Mouse (Mus musculus) regulatory T cell (primary cell): ENCODE results near the gene Cd24a.

Experiments used
- in situ Hi-C: fragments of 300-600 bp; cut with MboI, MseI; formaldehyde crosslinking; loops from one replicate; pipeline ENCODE4 v1.15.1; 2025; ENCODE audit warnings: high pct_unique_total_duplicates

Gene Cd24a

DNA sequence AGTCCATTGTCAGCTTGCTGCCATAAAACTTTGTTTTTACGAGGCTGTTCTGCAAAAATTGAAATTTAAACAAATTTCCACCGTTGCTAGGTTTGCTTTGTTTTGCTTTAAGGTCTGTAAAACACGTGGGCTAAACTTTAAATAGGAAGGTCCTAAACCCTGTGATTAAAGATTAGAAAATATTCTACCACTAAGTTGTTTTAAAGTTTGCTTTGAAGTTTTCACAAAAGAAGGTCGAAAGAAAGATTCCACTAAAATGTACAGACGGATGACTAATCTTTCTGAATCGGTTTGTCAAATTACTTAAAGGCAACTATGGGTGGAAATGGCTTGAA lies at the start of gene Cd24a:
Gene Cd24a, plus strand, starts transcription at position 288 of the 335 bp plus-strand sequence.
- in situ Hi-C loops = loop anchor here (5.0 to 10.0 kb wide), 3 partner anchors 167 to 467 kb away; no protein-coding TSS in a partner anchor

DNA sequence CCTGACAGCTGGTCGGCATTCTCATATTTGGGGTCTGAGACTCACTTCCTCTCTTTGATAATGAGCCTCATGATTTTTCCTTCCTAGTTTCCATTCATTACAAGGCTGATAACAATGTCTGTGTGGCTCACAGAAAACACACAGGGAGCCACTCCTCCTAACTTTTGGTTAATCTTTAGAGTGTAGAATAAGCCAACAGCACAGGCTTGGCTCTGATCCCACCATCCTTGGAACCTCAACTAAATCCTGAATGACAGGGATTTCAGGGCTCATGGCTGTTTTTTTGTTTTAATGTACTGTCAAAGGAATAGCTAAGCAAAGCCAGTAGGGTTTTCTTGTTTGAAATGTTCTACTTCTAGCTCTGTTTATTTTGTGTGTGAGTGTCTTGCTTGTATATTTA lies 43.7 kb upstream of the Cd24a start:
- in situ Hi-C loops = loop anchor here (5.0 kb wide), 1 partner anchor 42 kb away; no protein-coding TSS in a partner anchor

DNA sequence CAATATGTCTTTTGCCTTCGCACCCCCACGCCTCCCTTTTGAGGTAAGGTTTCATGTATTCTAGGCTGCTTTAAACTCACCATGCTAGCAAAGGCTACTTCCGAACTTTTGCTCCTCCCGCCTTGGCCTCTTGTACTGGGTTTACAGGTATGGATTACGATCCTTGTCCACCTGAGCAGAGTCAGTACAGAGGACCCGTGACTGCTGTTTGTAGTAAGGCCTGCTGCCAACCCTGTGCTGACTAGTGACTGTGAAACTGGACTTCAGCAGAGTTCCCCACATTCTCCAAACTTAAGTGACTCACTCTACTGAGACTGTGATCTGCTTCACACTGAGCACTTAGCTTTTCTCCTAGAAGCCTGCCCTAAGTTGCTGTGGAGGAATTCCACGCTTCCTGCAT lies 40.4 kb upstream of the Cd24a start:
- in situ Hi-C loops = no loop called here

DNA sequence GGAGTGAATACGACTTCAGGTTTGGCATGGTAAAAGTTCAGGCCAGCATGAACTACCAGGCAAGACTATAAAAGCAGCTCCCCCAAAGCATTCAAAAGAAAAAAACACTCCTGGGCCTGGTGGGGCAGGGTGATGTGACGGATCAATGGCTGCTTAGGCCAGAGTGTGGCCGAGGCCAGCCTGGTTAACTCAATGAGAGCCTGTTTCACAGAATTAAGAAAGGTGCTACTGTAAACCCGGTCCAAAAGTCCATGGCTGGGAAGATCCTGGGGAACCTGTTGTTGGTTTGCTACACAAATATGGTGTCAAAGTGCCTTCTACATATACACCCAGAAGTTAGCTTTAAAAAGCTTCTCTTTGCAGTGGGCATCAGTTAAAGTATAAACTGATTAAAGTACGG lies 39.3 kb upstream of the Cd24a start:
- in situ Hi-C loops = no loop called here

DNA sequence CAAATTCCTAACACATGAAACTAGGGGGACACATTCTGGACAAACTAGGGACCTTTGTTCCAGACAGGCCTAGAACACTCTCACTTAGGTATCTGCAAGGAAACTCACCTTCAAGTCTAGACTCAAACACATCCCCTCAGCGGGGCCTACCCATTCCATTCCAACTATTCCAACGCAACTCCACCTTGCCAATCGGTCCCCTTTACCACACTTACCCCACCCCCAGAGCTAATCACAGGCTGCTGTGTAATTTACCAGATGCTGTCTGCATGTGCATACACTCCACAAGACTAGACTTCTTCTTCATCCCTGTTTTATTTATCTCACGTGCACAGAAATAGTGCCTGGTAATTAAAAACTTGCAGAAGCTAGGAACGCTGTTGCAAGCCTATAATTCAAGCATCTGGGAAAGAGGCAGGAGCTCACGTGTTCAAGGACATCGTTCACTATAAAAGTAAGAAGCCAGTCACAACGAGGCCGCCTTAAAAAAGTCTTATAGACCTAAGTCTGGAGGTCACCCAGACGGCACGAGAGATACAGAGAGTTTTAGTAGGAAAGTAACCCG lies 38.3 kb upstream of the Cd24a start:
- in situ Hi-C loops = no loop called here

DNA sequence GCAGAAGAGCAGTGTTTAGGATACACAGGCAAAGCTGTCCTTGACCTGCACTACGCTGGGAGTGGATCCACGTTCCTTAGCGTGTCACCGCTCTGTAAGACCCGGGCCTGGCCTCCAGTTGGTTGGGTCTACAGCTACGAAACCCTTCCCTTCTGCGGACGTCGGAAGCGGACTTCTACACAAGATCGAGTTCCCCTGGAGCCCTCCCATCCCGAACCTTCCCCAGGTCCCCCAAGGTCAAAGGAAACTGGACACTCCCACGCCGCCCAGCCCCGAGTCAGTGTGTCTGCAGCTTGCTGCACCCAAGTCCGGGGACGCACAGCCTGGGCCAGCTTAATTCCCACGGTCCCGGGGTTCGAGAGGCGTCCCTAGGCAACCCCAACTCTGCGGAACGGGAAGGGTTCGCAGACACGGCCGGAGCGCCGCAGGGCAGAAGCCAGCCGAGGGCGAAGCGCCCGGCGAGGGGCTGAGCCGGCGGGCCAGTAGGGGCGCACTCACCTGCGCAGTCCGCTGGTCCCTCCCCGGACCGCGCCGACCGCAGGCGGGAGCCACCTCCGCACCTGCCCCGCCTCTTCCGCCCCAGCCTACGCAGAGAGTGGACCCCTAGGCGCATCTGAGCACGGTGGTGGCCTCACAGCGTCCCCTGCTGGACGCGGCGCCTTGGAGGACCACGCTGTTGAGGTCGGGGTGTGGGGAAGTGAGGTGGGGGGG lies 37.5 kb upstream of the Cd24a start, which contains the start of gene 1700021F05Rik:
Gene 1700021F05Rik, minus strand, starts transcription at position 553 of the 711 bp plus-strand sequence.
- in situ Hi-C loops = no loop called here

DNA sequence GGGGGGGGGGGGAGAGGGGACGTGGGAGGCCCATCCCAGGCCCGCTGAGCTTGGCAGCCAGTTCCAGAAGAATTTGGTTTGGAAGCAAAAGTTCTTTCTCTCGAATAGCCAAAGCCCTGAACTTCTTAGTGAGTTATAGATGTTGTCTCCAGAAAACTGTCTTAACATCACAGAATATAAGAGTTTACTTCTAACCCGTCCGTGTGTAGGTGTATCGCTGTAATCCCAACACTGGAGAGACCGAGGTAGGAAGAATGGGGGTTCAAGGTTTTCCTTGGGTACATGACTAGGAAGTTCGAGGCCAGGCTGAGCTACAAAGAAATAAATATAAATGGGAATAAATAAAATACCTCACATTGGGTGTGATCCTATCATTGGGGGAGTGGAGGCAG lies 36.9 kb upstream of the Cd24a start:
- in situ Hi-C loops = no loop called here

DNA sequence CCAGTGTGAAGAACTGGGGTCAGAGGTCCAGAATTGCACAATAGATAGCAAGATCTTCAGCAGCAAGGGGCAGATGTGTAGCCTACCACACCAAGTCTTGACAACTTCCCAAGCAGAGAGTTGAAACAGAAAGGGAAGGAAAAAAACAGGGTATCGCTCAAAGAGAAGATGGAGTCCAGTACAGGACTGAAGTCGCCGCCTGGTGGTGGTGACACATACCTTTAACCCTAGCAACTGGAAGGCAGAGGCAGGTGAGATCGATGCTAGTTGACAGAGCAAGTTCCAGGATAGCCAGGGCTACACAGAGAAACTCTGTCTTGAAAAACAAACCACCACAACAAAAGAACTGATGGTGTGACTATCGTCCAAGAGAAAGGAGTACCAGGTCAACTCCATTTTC lies 28.7 kb upstream of the Cd24a start:
- in situ Hi-C loops = no loop called here

DNA sequence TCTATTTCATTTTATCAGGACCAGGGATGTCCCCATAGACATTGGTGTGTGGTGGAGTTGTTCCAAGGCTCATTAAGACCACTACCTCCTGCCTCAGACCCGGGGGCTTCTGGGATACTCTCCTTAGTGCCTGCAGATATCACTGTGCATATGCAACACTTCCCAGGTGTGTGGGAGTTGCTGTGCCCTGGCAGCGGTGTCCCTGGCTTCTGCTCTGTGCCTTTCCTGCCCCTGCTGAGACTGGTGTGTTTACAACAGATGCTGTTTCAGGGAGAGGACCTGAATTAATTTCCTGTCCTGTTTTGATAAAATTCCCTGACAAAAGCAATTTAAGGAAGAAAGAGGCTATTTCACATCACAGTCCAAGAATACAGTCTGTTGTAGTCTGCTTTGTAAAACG lies 27.2 kb upstream of the Cd24a start:
- in situ Hi-C loops = loop anchor here (10.0 kb wide), 1 partner anchor 514 kb away; no protein-coding TSS in a partner anchor

DNA sequence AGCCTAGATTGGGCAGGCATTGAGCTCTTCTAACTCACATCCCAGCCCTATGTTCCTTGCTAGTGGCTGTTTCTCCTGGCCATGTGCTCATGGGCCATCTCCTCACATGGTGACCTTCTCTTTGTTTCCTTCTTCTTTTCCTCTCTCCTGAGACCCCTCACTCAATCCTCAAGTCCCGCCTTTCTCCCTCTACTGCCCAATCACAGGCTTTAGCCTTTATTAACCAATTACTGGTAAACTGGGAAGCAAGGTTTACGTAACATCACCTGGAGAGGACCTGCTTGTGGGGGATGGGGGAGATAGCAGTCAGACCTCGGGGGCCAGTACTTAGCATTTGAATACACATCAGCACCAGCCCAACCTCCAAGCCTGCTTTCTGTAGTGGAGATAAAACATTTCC lies 26.7 kb upstream of the Cd24a start:
- in situ Hi-C loops = loop anchor here (10.0 kb wide), 1 partner anchor 513 kb away; no protein-coding TSS in a partner anchor

DNA sequence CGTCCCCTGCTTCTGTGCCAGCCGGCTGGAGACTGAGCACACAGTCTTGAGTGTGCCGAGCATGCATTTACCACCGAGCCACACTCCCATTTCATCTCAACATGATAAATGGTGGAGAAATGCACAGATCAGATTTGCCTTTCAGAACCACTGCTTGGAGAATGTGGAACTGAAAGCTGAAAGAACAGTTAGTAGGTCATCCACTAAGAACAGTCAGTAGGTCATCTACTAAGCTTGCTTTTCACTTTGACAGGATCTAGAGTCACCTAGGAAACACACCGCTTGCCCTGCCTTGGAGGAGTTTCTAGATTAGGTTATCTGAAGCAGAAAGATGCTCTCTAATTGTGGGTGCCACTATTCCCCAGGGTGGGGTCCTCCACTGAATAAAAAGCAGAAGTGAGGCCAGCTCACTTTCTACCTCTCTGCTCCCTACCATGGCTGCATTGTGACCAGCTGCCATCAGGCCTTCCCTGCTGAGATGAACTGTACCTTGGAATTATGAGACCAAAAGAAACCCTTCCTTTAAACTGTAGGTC lies 20.4 kb upstream of the Cd24a start:
- in situ Hi-C loops = loop anchor here (10.0 kb wide), 1 partner anchor 507 kb away; no protein-coding TSS in a partner anchor

DNA sequence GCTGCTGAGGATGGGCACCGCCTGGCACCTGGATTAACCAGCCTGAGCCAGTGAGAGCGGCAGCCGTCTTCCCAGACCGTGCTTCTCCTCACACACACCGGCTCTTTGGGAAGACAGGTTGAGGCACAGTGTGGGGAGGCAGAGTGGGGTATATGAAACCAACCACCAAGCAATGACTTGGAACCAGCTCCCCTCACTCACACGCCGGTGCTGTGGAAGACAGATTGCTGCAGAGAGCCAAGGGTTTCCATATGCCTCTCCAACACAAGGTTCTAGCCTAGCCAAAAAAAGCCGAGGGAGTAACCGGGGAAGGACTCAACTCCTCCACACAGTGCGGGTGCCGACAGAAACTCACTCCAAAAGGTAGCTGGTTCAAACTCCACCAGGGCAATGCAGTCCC lies 18.8 kb upstream of the Cd24a start:
- in situ Hi-C loops = loop anchor here (10.0 kb wide), 1 partner anchor 505 kb away; no protein-coding TSS in a partner anchor

DNA sequence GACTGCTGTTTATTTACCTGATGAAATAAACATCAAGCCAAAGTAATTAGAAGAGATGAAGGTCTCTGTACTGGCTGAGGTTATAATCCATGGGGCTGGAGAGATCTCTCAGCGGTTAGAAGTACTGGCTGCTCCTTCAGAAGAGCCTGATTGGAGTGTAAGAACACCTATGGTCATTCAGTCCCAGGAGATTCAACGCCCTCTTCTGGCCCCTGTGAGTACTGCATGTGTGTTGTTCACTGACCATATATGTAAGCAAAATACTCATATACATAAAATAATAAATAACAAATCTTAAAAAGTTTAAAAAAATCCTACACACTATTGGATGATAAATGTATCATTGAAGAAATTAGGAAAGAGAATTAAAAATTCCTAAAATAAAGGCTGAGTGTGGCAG lies 17.3 kb upstream of the Cd24a start:
- in situ Hi-C loops = no loop called here

DNA sequence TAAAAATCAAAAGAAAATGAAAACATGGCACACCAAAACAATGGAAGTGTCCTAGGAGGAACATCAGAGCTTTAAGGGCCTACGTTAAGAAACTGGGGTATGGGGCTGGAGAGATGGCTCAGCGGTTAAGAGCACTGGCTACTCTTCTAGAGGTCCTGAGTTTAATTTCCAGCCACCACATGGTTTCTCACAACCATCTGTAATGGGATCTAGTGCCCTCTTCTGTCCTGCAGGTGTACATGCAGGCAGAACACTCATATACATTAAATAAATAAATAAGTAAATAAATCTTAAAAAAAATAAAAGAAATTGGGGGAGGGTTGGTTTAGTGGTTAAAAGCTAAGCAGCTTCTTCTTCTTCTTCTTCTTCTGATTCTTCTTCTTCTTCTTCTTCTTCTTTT lies 16.8 kb upstream of the Cd24a start:
- in situ Hi-C loops = no loop called here

DNA sequence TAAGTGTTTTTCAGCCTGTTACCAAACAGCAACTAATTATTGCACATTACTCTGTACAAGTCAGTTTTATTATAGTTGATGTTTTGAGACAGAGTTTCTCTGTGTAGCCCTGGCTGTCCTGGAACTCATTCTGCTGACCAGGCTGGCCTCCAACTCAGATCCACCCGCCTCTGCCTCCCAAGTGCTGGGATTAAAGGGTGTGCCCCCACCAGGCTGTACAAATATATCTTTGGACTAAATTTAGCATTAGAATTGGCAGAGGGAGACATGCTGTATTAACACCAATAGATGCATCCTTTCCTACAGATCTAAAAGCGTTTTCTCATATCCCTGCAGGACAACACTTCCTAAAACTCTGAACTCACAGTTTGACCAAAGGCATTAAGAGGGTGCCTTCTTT lies 3.7 kb upstream of the Cd24a start:
- in situ Hi-C loops = loop anchor here (10.0 kb wide), 2 partner anchors 170 to 470 kb away; no protein-coding TSS in a partner anchor

DNA sequence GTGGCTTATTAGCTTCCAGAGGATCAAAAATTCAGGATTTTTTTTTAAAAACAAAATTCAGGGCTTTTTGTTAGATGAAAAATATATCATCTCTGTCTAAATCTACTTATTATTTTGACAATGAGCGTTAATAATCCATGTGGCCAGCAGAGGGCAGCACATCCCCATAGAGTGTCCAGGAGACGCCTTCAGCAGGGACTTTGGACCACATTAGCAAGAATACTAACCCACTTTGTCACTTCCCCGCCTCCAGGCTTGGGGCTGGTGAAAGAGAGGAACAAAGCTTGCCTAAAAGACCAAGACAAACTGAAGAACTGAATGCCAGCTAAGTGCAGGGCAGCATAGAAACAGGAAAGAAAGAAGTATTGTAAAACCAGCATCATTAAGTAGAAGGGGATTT lies 3.1 kb upstream of the Cd24a start:
- in situ Hi-C loops = loop anchor here (5.0 to 10.0 kb wide), 3 partner anchors 170 to 470 kb away; no protein-coding TSS in a partner anchor

DNA sequence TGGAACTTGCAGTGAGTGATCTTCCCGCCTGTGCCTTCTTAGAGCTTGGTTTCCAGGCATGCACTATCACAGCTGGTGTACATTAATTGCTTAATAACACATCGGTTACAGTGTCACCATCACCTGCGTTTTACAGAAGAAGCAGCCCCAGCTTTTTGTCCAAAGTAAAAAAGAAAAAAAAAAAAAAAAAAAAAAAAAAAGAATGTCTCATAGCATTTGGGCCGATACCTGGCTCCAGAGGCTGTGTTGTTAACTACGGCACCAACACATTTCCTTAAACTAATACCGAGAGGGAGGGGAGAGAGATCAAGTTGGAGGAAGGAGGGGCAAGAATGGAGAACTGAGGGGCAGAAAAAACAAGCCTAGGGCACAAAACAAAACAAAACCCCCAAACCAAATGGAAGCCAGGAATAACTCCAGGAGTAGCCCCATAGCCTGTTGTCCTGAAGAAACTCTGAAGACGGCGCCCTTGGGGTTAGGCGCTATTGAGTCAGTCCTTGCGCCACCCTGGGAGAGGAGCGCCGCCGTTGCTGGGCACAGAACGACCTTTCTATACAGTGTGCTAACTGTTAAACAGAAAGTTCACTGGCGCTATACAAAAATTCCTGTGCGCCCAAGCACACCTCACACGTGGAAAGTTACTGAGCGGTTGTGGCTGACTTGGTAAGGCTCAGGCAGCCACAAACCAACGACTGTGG lies 636 bp upstream of the Cd24a start:
- in situ Hi-C loops = loop anchor here (5.0 to 10.0 kb wide), 3 partner anchors 167 to 467 kb away; no protein-coding TSS in a partner anchor

DNA sequence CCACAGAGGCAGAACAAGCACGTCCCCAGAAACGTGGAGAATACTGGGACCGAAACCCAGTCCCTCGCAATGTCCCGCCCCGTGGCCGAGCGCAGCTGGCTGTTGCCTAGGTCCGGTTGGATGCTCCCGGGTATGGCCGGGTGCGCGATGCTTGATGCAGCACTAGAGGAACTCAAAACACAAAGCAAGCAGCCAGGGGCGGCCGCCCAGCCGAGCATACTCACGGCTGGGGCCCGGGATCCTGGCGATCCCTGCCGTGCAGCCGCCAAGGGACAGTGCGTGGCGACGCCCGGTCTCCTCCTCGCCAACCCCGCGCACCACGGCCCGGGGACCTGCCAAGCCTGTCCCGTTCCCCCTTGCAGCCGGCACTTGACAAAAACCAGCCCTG lies 276 bp downstream of the Cd24a start:
- in situ Hi-C loops = loop anchor here (5.0 to 10.0 kb wide), 3 partner anchors 166 to 466 kb away; no protein-coding TSS in a partner anchor

DNA sequence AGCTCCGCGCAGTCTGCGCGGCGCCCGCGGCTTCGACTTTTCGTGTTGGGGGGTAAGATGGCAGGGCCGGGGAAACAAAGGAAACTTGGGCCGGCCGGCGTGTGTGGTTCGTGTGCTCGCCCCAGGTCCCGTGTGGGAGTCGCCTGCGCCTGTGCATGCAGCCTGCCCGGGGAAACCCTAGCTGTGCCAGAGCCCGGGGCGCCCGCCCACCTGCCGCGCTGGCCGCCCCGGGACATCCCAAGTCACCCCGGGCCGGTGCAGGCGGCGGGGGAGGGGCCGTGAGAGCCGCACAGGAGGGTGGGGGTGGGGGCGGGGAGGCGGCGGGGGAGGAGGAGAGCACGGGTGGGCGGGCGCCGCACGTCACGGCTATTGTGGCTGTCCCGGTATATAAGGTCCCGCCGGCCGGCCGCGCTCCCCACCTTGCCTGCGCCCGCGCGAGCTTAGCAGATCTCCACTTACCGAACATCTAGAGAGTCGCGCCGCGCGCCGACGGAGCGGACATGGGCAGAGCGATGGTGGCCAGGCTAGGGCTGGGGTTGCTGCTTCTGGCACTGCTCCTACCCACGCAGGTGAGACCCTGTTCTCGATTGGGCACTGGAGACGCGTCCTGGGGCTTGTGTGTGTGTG lies 783 bp downstream of the Cd24a start:
- in situ Hi-C loops = loop anchor here (5.0 to 10.0 kb wide), 3 partner anchors 166 to 466 kb away; no protein-coding TSS in a partner anchor

DNA sequence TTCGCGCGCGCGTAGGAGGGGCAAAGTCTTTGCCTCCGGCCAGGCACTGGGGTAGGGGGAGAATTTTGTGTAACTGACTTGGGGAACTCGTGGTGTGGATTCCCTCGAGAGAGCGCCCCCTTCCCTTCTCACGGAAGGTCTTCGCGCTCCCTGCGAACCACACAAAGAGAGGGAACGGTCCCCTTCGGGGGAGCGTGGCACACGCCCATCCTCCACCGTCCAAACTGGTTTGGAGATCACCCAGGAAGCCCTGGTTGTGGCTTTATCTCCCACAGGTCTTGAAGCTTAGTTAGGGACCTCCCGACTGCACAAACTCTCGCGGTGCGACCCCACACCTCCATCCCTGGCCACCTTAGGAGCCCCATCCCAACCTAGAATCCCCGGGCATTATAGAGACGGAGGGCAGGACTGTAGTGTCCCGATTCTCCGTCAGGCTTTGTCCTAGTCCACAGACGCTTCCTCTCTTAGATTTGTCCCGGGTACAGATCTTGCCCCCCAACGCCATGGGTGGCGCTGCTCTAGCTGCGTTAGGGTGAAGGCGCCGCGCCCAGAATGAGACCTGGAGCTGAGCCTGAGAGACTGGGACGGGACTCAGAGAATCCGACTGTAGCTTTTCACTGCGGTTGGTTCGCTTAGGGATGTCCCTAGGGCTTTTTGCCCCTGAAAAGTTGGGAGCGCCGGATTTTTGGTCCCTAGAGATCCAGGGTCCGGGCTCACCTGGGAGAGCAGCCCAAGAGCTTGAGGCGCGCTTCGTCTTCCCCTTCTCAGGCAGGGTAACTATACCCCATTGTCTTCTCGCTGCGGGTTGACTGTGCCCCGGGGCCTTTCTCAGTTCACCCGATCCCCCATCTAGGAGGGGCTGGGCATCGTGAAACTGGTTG lies 1.5 kb downstream of the Cd24a start:
- in situ Hi-C loops = loop anchor here (5.0 to 10.0 kb wide), 3 partner anchors 165 to 465 kb away; no protein-coding TSS in a partner anchor
